Mouse (Mus musculus) embryonic fibroblast, embryonic 13.5 days (primary cell): ENCODE measurements around the gene Slc19a3.

Experiments used
- CTCF ChIP-seq: IDR thresholded peaks from 2 replicates; pipeline ENCODE4 v1.5.1; 2011; ENCODE audit warnings: mild to moderate bottlenecking, control low read depth, low read length, moderate library complexity, borderline replicate concordance; ENCODE audit not compliant: insufficient read depth
- POLR2A ChIP-seq: IDR thresholded peaks from 2 replicates; pipeline ENCODE4 v1.6.1; 2011; ENCODE audit warnings: low read depth, mild to moderate bottlenecking, control low read depth, low read length, moderate library complexity

- TF ChIP-seq CTCF (no peak), POLR2A (no peak)
Observed at GRCm38 (mm10) chr1:82973244-82973643, 65.0 kb downstream of the Slc19a3 start.
